Mouse (Mus musculus): ENCODE data around the gene Pgm2l1.

DNA sequence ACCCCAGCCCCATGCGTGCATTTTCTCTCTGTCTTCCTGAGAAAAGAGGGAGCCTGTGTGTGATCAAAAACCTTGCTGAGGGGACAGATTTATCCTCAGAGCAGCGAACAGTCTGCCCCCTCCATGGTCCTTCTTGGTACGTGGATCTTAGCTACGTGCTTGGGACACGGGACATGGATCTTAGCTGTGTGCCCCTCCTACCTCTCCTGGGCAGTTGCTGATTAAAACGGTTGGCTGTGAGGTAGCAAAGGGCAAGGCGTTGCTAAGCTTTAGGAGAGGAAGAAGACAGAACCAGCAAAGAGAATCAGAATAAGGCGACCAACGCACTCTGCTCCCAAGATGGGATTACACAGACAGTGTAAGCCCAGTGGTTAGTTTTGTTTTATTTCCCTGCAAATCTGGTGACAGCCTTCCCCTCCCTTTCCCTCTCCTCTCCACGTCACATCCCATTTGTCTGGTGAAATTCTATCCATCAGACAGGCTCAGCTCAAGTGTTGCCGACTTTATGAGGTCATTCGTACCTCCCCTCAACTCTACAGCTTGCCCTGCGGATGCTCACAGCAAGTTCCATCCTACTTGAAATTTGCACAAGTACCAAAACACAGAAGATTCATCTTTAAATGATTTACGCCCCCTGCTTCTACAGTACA is 71.8 kb downstream of the Pgm2l1 start:
- no peak for TF ChIP-seq GATA1 (IDR thresholded peaks at IDR 0.05; ENCODE audit: borderline replicate concordance, low read length)
- no peak for TF ChIP-seq CTCF (IDR thresholded peaks at IDR 0.05; ENCODE audit: low read depth, low read length)
- TF ChIP-seq TAL1 (conservative IDR thresholded peaks at IDR 0.05; ENCODE audit: low read depth, low read length), result no peak
- TF ChIP-seq POLR2AphosphoS5 (IDR thresholded peaks at IDR 0.05; ENCODE audit: insufficient replicate concordance, low read depth, low read length), result no peak
- no peak for TF ChIP-seq GATA2 (IDR thresholded peaks at IDR 0.05; ENCODE audit: borderline replicate concordance, low read depth, low read length)
